Mouse (Mus musculus): Measurements from ENCODE around the gene Olfr1441.

DNA sequence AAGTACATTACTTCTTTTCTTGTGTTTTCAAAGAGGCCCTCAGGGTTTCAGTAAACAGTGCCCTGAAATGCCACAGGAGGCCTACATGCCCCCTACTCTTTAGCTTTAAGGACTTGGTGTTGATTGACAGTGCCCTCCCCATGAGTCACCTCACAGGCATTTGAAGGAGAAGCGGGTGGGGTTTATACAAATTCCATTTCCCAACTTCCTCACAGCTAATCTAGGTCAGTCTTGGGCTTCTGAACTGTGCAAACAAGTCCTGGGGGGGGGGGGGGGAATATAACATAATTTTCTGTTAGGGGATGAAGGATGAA, 46.4 kb downstream of the Olfr1441 start:
- TF ChIP-seq MAFK (IDR thresholded peaks at IDR 0.05; ENCODE audit: insufficient read depth, low read depth, low read length) (no peak), HCFC1 (IDR thresholded peaks at IDR 0.05; ENCODE audit: borderline replicate concordance, insufficient read depth, low read length) (no peak), CHD2 (IDR thresholded peaks at IDR 0.05; ENCODE audit: low read depth, low read length) (no peak)

Measured in ES-E14 (cell line).